Mouse (Mus musculus) macrophage (primary cell): ENCODE data around the gene Zscan25. TPM values are rescaled to one million over a fixed set of nuclear protein-coding genes. Genes with fewer than 3 reads are reported as not detected.
A peak's percentile ranks its signal among the peaks of the same experiment; 100 is the strongest.
"Not testable (repeated sequence)": the region's sequence is repeated elsewhere in the genome, so short reads cannot be mapped to it uniquely, and the experiment has no call there.

Experiments
- H3K27ac ChIP-seq: fragments of 350-480 bp; formaldehyde crosslinking; 2 replicates; pipeline ENCODE4 v1.9.0; 2021
- H3K36me3 ChIP-seq: fragments of 350-480 bp; formaldehyde crosslinking; 2 replicates; pipeline ENCODE4 v1.9.0; 2021; ENCODE audit errors: inconsistent target
- H3K4me3 ChIP-seq: fragments of 350-480 bp; formaldehyde crosslinking; 2 replicates; pipeline ENCODE4 v1.9.0; 2021; ENCODE audit errors: inconsistent target
- H3K79me2 ChIP-seq: fragments of 350-480 bp; formaldehyde crosslinking; 2 replicates; pipeline ENCODE4 v1.9.0; 2021; ENCODE audit errors: inconsistent target
- WGBS: methylation state at CpG from one replicate; pipeline ENCODE4 v1.1.7; 2026; ENCODE audit warnings: inconsistent platforms; ENCODE audit not compliant: missing documents; 5-methylcytosine and 5-hydroxymethylcytosine counted together
- polyA plus RNA-seq: library from polyadenylated mRNA; stranded (reverse); fragments of 250-400 nt; gene quantifications from 3 replicates; pipeline ENCODE4 v1.2.4, GENCODE M21; 2018; ENCODE audit warnings: inconsistent platforms
- total RNA-seq, 78 experiments: library from RNA; depleted of rRNA; stranded (reverse); fragments of 250-400 nt; gene quantifications; 1 replicate in 9 of 78; 2 replicates in 24 of 78; 3 replicates in 43 of 78; 4 replicates in 2 of 78; pipeline ENCODE4 v1.2.4; 2018; ENCODE audit warnings: inconsistent platforms in 56 of 78

Gene Zscan25
- total RNA-seq (2018; cell fraction: chromatin; rRNA removed): 10 to 100 TPM in 24 of 26 experiments, 1 to 10 TPM in 2; 5.5 to 28.7 (median 18.4) TPM
- 10 to 100 TPM in 13 of 26 experiments, 1 to 10 TPM in 13; 5.5 to 13.2 (median 10.1) TPM for total RNA-seq (2018; cell fraction: cytosol; rRNA removed)
- 10 to 100 TPM in 22 of 26 experiments, 1 to 10 TPM in 4; 7.8 to 19.3 (median 13.6) TPM for total RNA-seq (2018; cell fraction: nucleus; rRNA removed)
- 8.7 to 9.0 TPM (median 8.9 TPM) in 3 replicates for polyA plus RNA-seq

- Histone ChIP-seq H3K79me2 (peaks cover 45% of the 10 kb centered on the region), H3K36me3 (peaks cover 22% of the 10 kb centered on the region), H3K27ac (peak within 1 kb of the TSS; percentile 74), H3K4me3 (peak within 1 kb of the TSS; percentile 97)
- 1% methylated on average over 47 of the region's 50 CpGs for WGBS
Observed at GRCm38 (mm10) chr5:145280371-145281143, at the start of gene Zscan25. TSS of gene Zscan25 (plus strand) at chr5:145280500.

GRCm38 (mm10) chr5:145230641-145231040 lies 49.7 kb upstream of the Zscan25 start:
- H3K27ac ChIP-seq: peak overlapping the region; percentile 96

GRCm38 (mm10) chr5:145231367-145231871 lies 48.9 kb upstream of the Zscan25 start, which contains the start of gene Zfp655:
TSS of gene Zfp655 (plus strand) at chr5:145231715.
- Histone ChIP-seq H3K4me3 (peak within 1 kb of the TSS; percentile 80), H3K36me3 (peaks cover 27% of the 10 kb centered on the region), H3K79me2 (peaks cover 46% of the 10 kb centered on the region), H3K27ac (peak within 1 kb of the TSS; percentile 96)
- WGBS: 1% methylated on average over 42 of the region's 42 CpGs

More at GRCm38 (mm10) chr5:145230641-145231040, 49.7 kb upstream of the Zscan25 start:
- 96% methylated on average over 3 of the region's 4 CpGs for WGBS
- Histone ChIP-seq H3K79me2 (peaks cover 38% of the 10 kb centered on the region), H3K36me3 (peaks cover 24% of the 10 kb centered on the region), H3K4me3 (peak overlapping the region; percentile 80)

GRCm38 (mm10) chr5:145231893-145232411 lies 48.3 kb upstream of the Zscan25 start:
- H3K27ac ChIP-seq: peak overlapping the region; percentile 58
- under 1% methylated on average over 47 of the region's 49 CpGs for WGBS
- H3K79me2 ChIP-seq: peaks cover 51% of the 10 kb centered on the region
- peaks cover 32% of the 10 kb centered on the region for H3K36me3 ChIP-seq
- peak overlapping the region; percentile 80 for H3K4me3 ChIP-seq

- Histone ChIP-seq H3K27ac (no peak overlapping the region), H3K36me3 (peaks cover 57% of the 10 kb centered on the region), H3K4me3 (no peak overlapping the region), H3K79me2 (peaks cover 78% of the 10 kb centered on the region)
Observed at GRCm38 (mm10) chr5:145234636-145235035, 45.7 kb upstream of the Zscan25 start.

- 87% methylated on average over 3 of the region's 3 CpGs for WGBS
- no peak overlapping the region for H3K4me3 ChIP-seq
- H3K36me3 ChIP-seq: peaks cover 49% of the 10 kb centered on the region
- H3K79me2 ChIP-seq: peaks cover 24% of the 10 kb centered on the region; the same call in 1 of the 2 replicates
- no peak overlapping the region for H3K27ac ChIP-seq
Observed at GRCm38 (mm10) chr5:145249520-145249919, 30.8 kb upstream of the Zscan25 start.

- 100% methylated on average over 2 of the region's 2 CpGs for WGBS
- H3K27ac ChIP-seq, H3K36me3 ChIP-seq, H3K4me3 ChIP-seq, H3K79me2 ChIP-seq: not testable (repeated sequence)
Observed at GRCm38 (mm10) chr5:145273568-145273967, 6.7 kb upstream of the Zscan25 start.

- H3K4me3 ChIP-seq: no peak overlapping the region; the same call in 1 of the 2 replicates
Observed at GRCm38 (mm10) chr5:145279948-145280347, 352 bp upstream of the Zscan25 start.

GRCm38 (mm10) chr5:145288382-145288781 lies 8.1 kb downstream of the Zscan25 start:
- H3K27ac ChIP-seq: no peak overlapping the region
- 52% methylated on average over 5 of the region's 5 CpGs for WGBS
- peaks cover 15% of the 10 kb centered on the region for H3K79me2 ChIP-seq
- H3K4me3 ChIP-seq: no peak overlapping the region
- peaks cover 74% of the 10 kb centered on the region for H3K36me3 ChIP-seq

More at GRCm38 (mm10) chr5:145279948-145280347, 352 bp upstream of the Zscan25 start:
- peaks cover 18% of the 10 kb centered on the region for H3K36me3 ChIP-seq
- H3K79me2 ChIP-seq: peaks cover 45% of the 10 kb centered on the region
- 100% methylated on average over 2 of the region's 2 CpGs for WGBS
- H3K27ac ChIP-seq: no peak overlapping the region

- WGBS: 93% methylated on average over 16 of the region's 16 CpGs
- H3K36me3 ChIP-seq: peaks cover 55% of the 10 kb centered on the region
- no peaks in the 10 kb centered on the region; the same call in 1 of the 2 replicates for H3K79me2 ChIP-seq
- no peak overlapping the region for H3K27ac ChIP-seq
- no peak overlapping the region for H3K4me3 ChIP-seq
Observed at GRCm38 (mm10) chr5:145290697-145291096, 10.4 kb downstream of the Zscan25 start.

GRCm38 (mm10) chr5:145292398-145292797 lies 12.1 kb downstream of the Zscan25 start:
- WGBS: 94% methylated on average over 6 of the region's 6 CpGs
- no peak overlapping the region for H3K27ac ChIP-seq

GRCm38 (mm10) chr5:145300469-145300868 lies 20.2 kb downstream of the Zscan25 start:
- Histone ChIP-seq H3K4me3 (no peak overlapping the region), H3K27ac (no peak overlapping the region), H3K36me3 (no peaks in the 10 kb centered on the region)

More at GRCm38 (mm10) chr5:145292398-145292797, 12.1 kb downstream of the Zscan25 start:
- Histone ChIP-seq H3K4me3 (no peak overlapping the region), H3K79me2 (no peaks in the 10 kb centered on the region), H3K36me3 (peaks cover 42% of the 10 kb centered on the region)

GRCm38 (mm10) chr5:145301796-145302195 lies 21.5 kb downstream of the Zscan25 start:
- not testable (repeated sequence) for H3K4me3 ChIP-seq, H3K79me2 ChIP-seq, H3K36me3 ChIP-seq, H3K27ac ChIP-seq
- 74% methylated on average over 4 of the region's 4 CpGs for WGBS

More at GRCm38 (mm10) chr5:145300469-145300868, 20.2 kb downstream of the Zscan25 start:
- no peaks in the 10 kb centered on the region for H3K79me2 ChIP-seq

GRCm38 (mm10) chr5:145302424-145302823 lies 22.1 kb downstream of the Zscan25 start:
- Histone ChIP-seq H3K27ac (no peak overlapping the region), H3K36me3 (no peaks in the 10 kb centered on the region), H3K79me2 (no peaks in the 10 kb centered on the region), H3K4me3 (no peak overlapping the region)
- 86% methylated on average over 1 of the region's 1 CpGs for WGBS
